Mouse (Mus musculus) spleen, adult 12 weeks (tissue): Measurements from ENCODE around the gene Rab3gap2.

Experiments
- DNase-seq: peaks from one replicate; pipeline ENCODE4 v3.0.0; 2022; ENCODE audit warnings: low spot score

The Rab3gap2 gene

DNA sequence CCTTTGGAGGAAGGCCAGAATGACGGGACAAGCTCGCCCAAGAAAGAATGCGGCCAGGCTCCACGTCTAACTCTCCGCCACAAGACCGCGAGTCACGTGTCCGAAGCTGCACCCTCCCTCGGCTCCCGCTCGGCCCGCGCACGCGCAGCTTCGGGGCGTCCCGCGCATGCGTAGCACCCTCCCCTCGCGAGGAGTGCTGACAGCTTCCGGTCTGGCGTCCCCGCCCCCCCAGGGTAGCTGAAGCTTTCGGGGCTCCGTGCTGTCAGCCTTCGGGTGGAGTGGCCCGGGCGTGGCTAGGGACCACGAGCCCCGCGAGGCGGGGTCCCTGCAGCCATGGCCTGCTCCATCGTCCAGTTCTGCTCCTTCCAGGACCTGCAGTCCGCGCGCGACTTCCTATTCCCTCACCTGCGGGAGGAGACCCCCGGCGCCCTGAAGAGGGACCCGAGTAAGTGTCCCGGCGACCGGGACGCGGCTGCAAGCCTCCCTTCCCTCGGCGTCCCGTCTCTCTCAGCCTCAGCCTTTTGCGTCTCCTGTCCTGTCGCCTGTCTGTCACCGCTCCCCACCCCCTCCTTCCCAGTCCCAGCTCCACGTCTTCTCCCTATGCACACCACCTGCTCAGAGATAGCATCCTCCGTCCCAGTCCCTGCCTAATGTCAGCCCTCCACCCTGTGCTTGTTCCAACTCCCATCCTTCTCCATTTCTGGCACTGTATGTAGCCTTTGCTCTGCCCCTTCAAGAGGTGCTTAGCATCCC lies at the start of gene Rab3gap2:
TSS of gene Rab3gap2 (plus strand) at position 209 of the 753 bp plus-strand sequence.
- peak; percentile 100 for DNase-seq

DNA sequence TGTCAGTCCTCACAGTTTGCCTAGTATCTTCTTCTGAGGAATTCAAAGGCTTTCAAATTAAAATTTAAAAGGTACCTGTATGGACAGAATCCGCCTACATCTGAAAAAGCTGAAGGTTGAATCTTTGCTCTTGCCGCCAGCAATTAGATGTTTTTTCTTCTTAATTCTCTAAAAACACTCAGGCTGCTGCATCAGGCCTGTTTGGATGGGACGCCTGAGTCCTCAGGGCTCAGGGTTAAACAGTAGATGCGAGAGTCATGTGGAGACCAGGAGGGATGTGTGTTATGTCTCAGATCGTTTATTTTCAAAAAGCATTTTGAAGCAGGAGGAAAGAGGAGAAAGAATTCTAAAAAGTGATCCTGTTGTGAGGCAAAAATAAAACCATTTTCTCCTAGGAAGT lies 30.3 kb upstream of the Rab3gap2 start:
- DNase-seq, result no peak

GRCm38 (mm10) chr1:185177860-185178259 lies 26.1 kb upstream of the Rab3gap2 start:
- DNase-seq, result no peak

DNA sequence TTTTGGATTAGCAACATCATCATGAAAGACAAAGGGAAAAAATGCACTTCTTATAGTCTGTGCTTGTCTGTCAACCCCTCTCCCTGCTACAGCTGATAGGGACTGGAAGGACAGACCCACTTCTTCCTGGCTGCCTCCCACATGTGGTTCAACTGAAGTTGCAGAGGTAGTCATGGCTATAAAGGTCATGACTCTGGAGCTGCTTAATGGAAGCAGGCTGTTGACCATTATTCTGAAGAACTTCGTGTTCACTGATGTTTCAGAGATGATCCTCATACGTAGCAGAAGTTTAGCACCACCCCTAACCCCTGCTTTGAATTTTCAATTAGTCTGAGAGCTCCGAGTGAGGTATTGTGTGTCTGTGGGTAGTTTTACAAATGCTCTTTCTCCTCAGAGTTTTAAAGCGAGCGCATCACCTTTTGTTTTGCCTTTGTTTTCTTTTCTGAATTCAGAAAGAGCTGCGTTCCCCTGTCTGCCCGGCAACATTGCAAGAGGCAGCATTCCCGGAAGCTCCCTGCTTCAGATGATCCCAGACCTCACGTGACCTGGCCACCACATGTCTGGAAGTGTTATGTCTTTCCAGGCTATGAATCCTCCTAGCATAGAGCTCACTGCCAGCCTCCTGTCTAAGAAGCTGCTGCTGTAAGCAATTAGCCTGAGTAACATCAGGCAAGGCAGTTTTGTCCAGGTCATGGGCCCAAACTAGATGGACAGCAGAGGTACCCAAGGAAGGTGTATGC lies 20.2 kb upstream of the Rab3gap2 start:
- DNase-seq, result no peak

DNA sequence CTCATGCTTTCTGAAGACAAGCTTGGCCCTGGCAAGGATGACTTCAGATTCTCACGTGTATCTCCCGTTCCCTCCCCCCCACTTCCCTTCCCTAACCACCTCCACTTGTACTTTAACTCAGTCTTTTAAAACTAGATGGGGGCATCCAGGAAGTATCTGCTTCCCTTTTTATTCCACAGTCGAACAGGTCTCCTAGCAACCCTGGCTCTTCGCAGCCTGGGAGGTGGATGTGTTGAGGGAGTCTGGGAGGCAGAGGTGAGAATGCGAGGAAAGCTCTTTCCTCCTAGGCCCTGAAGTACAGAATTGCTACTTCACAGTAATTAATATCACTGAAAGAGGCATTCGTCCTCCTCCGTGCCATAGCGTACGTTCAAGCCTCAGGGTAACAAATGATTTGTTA lies 18.4 kb upstream of the Rab3gap2 start:
- no peak for DNase-seq

DNA sequence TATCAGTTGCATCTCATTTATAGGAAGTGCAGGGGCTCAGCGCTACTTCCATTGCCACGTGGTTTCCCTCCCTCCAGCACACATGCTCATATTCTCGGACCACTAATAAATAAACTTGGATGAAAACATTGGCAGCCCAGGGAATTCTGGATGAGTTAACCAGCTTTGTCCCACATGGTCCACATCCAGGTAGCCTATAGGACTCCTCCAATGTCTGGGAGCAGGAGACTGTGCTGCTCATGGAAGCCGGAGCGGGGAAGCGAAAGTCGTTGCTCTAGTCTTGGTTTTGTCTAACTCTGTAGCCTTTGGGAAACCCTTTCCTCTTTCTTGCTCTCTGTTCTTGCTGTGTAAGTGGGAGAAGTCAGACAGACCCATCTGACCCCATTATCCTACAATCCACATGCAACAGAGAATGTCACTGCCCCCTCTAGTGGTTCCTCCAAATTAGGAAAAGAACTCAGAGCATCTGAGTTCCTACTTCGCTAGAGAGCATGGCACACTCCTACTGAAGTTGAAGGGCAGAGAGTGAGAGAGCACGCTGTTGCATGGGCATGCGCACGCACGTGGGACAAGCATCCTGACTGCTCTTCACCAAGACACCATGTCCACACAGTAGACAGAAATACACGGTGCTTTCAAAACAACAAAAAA lies 16.7 kb upstream of the Rab3gap2 start:
- DNase-seq, result no peak

DNA sequence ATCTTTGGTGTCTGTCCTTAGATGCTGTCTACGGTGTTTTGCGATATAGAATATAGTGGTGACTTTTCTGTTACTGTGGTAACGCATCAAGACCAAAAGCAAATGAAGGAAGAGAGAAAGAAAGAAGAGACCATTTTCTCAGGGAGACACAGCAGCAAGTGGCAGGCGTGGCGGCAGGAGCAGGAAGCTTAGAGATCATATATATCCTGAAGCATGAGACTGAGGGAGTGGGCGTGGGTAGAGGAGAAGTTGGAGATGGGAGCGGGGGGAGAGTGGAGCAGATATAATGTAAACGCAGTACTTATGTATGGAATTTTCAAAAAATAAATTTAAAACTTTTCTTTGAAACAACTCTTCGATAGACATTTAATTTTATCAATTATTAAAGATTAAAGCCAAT lies 14.0 kb upstream of the Rab3gap2 start:
- no peak for DNase-seq

GRCm38 (mm10) chr1:185192087-185192486 lies 11.8 kb upstream of the Rab3gap2 start:
- no peak for DNase-seq

DNA sequence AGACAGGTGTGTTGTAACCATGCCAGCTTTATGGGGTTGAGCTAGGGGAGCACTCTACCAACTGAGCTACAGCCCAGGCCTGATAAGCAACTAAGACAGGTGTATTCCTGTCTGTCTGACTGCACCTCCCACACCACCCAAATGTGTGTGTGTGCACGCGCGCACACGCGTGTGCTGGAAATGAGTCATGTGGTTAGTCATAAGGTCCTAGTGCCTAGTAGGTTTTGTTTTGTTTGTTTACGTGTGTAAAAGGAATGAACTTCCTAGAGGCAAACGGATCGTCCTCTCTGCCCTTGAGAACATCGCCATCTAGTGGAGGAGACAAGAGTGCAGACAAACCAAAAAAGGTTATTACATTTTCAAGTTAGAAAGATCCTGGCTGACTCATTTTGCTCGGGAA lies 10.4 kb upstream of the Rab3gap2 start:
- DNase-seq, result peak; percentile 12

- DNase-seq, result no peak
Observed at GRCm38 (mm10) chr1:185196323-185196722, 7.6 kb upstream of the Rab3gap2 start.

DNA sequence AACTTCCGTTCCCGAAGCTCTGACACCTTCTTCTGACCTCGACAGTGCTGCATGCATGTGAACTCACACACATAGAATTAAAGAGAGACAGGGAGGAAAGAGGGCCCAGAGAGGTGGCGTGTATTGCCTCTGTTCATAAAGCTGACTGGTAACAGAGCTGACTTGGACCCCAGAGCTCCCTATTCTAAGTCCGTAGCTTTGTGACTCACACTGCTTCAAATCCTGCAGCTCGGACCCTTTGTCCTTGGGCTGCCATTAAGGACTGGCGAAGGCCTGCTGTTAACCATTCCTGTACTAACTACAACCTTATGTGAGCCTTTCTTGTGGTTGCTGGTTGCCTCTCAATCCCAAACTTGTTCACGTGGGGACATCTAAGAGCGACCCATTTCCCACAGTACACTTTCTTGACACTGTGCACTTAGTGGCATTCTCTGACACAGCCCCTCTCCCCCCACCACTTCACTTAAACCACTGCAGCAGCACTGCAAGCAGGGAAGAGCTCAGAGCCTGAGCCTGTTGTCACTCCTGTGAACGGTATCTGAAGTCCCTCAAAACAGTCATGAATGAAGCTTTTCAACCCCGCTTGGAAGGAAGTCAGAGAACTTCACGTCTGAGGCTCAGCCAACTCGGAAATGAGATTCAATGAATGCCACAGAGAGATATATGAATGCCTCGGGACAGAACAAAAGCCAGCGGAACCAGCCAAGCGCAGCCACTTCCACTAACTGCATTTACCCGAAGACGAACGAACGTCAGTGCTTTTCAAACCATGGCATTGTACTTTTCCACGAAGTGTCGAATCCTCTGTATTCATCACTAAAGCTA lies 3.1 kb upstream of the Rab3gap2 start:
- no peak for DNase-seq

DNA sequence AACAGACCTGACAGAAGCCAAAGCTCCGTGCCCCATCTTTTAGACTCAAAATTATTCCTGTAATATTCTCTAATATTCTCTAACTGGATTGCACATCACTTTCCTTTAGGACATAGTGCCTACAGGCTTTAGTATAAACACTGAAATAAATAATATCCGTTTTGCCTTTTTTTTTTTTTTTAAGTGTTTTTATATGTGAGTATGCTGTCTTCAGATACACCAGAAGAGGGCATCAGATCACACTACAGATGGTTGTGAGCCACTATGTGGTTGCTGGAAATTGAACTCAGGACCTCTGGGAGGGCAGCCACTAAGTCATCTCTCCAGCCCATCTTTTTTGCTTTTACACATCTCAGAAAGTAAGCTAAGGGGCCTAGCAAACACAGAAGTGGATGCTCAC lies 1.9 kb upstream of the Rab3gap2 start:
- DNase-seq, result no peak

DNA sequence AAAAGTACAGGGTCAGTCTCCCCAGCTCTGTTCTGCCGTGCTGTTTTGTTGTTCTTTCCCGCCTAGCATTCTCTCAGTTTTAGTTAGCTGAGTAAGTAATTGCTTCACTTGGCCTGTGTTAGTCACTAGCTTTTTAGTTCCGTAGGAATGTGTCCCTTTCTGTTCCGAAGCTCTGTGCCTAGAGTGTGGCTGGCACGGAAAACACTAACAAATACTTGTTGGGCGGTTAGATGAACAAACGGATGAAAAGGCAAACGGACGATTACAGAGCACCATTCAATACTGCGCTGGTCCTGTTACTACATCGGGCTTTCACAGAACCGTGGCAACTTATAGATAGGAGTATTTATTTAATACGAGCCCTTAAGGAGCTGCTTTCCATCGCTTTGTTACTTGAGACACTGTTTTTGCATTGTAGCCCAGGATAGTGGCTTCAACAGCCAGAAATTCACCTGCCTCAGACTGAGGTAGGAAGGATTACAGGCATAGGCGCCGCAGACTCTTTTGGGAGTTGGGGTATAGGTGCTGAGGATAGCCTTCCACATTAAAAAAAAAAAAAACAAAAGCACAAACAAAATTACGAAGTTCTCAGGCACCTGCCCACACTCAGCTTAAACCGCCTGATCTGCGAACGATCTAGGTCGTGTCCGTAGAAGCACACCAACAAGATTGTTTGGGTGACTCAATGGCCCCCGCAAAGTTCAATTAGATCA lies 565 bp upstream of the Rab3gap2 start:
- no peak for DNase-seq

DNA sequence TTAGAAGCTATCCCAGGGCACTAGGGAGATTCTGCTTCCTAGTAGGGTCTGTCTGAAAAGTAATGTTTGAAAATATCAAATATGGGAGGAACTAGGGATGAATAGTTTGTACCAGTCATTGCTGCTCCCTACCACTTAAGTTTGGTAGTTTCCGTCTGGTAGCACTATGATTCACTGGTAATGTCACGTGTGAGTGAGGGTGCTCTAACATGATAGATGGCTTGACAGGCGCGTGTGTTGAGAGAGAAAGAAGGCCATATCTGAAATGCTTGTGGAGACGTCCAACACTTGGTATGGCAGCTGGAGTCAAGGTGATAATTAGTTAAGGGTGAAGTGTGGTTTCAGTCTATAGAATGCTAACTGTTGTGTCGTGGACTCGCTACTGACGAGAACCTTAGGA lies 1.2 kb downstream of the Rab3gap2 start:
- no peak for DNase-seq

- DNase-seq, result no peak
Observed at GRCm38 (mm10) chr1:185207851-185208595, 4.1 kb downstream of the Rab3gap2 start.

GRCm38 (mm10) chr1:185208766-185209165 lies 4.8 kb downstream of the Rab3gap2 start:
- no peak for DNase-seq

- no peak for DNase-seq
Observed at GRCm38 (mm10) chr1:185209641-185210176, 5.8 kb downstream of the Rab3gap2 start.

GRCm38 (mm10) chr1:185216360-185216759 lies 12.4 kb downstream of the Rab3gap2 start:
- no peak for DNase-seq

DNA sequence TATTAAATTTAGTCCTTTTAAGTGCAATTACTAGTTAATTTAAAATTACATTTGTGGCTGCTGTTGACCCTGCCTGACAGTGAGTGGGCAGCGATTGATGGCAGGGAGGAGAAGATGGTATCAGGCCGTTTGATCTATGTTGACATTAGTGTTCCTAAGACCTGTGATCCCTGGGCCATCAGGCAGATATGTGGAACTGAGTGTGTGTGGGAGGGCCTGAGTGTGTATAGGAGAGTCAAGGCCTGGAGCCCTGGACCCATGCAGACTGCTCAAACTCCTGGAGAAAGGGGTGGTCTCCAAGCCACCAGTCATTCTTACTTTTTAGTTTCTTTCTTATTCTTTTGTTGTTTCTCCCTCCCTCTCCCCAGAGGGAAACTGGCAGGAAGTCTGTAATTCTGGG lies 12.8 kb downstream of the Rab3gap2 start:
- DNase-seq, result no peak

- no peak for DNase-seq
Observed at GRCm38 (mm10) chr1:185217966-185218365, 14.0 kb downstream of the Rab3gap2 start.

DNA sequence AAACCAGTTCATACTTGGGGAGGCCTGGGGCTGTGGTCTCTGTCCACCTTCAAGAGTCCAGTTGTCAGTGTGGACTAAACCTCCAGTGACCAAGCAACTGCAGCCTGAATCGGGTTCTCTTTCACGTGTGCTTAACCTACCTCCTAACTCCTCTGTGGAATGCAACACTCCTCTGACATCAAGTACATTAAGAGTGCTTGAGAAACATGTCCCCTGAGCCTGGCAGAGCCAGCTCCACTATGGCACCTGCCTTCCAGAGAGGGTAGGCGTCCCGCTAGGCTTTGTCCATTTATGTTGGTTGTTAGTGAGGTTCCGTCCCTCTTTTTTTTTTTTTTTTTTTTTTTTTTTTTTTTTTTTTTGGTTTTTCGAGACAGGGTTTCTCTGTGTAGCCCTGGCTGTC lies 23.0 kb downstream of the Rab3gap2 start:
- DNase-seq, result no peak
